Mouse (Mus musculus): ENCODE results near the gene Igf2r. TPM values are rescaled to one million over a fixed set of nuclear protein-coding genes. Genes with fewer than 3 reads are reported as not detected.

Gene Igf2r
- total RNA-seq, 2 experiments from 2014 or later: 24.9 to 25.6 TPM

DNA sequence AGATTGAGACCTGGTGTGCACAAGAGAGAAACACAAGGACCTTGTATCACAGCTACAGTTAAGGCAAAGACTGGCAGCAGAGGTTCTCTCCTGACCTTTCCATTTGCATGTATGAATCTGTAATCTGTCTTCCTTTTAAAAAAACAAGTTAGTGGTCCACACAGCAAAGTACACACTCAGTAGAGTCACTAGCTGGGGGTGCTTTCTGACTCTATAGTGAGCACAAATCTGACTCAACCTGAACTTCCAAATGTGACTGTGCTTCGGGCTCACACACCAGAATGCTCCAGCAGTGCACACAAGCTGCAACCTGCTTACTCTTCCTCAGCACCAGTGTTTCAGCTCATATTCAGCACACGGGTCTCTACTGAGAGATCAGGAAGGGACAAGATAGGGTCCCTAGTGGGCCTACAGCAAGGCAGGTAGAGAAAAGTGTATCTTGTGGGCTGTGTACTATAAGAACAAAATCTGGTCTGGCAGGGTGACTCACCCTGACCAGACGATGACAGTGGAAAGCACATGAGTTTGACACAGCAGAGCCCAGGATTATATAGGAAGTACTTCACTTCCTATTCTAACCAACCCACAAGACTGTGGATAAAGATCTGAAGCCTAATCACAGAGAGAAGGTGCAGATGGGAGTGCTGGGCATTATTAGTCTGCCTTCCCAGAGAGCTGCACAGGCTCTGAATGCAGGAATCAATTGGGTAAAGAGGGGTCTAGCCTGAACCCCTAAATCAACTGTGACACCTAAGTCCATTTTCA, 15.0 kb downstream of the Igf2r start:
- intact Hi-C loops (cut with DNase I): no loop called here
- DNase-seq (ENCODE audit: extremely low spot score in 1 of 2, low spot score in 2 of 2): no peak

DNA sequence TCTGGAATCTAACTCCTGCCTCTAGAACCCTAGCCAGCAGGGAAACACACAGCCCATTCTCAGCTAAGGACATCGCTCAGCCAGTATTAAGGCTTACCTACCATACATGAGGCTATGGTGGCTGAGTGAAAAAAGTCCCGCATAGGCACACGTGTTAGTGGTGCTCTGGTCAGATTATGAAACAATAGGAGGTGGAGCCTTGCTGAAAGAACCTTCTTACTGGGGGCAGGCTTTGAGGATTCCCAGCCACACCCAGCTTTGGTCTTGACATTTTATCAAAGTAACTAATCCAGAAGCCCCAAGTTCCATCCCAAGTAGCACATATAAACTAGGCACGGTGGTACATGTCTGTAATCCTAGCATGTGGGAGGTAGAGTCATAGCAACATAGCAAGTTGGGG, 16.4 kb downstream of the Igf2r start:
- DNase-seq (ENCODE audit: extremely low spot score in 1 of 2, low spot score in 2 of 2): no peak
- intact Hi-C loops (cut with DNase I): no loop called here

DNA sequence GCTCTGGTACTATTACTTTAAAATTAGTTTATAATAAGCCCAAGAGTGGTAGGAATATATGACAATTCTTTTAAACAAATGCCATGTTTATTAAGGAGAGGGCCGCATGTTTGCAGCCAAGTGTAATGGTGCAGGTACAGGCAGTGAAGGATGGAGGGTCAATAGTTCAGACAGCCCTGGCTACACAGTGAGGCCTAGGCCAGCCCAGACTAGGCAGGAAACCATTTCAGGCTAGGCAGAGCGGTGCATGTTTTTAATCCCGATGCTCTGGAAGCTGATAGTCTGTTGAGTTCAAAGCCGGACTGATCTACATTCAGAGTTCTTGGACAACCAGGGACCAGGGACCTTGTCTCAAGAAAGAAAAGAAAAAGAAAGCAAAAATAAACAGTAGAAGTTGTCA, 17.8 kb downstream of the Igf2r start:
- DNase-seq (ENCODE audit: extremely low spot score in 1 of 2, low spot score in 2 of 2): no peak
- intact Hi-C loops (cut with DNase I): no loop called here

DNA sequence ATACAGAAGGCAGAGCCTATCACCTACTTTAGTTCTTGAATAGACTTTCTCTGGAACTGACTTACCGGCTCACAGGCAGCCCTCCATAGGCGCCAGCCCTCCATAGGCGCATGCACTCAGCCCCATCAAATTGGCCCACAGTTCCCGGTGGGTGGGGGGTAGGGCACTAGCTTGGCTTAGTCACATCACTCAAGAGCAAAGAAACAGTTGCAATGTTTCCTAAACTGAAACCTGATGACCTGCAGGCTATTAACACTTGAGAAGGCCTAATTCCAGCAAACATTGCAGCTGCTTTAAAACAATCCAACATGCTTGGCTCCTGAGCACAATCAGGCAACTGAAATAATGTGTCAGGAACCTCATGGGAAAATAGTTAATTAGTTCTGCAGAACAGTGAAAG, 18.2 kb downstream of the Igf2r start:
- no peak for DNase-seq (ENCODE audit: extremely low spot score in 1 of 2, low spot score in 2 of 2)
- intact Hi-C loops (cut with DNase I): no loop called here

DNA sequence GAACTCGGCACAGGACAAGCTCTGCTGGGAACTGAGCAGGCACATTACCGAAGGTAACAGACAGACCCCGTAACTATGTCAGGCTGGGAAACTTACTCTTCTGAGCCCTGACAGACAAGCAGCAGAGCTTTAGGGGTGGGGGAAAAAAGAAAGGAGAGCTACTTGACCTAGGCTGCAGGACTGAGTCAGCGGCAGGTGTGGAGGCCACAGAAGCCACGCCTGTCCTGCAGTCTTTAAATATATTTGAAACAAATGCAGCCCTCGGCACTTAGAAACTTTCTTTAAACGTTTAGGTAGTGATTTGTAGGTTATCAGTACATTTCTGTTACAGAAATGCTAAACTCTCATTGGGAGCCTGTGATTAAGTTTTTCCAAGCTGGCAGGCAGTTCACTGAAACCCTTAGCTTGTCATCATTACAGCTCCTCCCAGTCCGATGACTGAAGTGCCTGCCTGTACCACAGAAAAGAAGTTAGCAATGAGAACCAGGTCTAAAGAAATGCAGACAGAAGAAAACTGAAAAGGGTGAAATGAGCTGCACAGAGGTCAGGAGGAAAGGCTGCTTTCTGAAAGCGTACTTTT, 18.8 kb downstream of the Igf2r start:
- DNase-seq (ENCODE audit: extremely low spot score in 1 of 2, low spot score in 2 of 2): no peak
- intact Hi-C loops (cut with DNase I): no loop called here

DNA sequence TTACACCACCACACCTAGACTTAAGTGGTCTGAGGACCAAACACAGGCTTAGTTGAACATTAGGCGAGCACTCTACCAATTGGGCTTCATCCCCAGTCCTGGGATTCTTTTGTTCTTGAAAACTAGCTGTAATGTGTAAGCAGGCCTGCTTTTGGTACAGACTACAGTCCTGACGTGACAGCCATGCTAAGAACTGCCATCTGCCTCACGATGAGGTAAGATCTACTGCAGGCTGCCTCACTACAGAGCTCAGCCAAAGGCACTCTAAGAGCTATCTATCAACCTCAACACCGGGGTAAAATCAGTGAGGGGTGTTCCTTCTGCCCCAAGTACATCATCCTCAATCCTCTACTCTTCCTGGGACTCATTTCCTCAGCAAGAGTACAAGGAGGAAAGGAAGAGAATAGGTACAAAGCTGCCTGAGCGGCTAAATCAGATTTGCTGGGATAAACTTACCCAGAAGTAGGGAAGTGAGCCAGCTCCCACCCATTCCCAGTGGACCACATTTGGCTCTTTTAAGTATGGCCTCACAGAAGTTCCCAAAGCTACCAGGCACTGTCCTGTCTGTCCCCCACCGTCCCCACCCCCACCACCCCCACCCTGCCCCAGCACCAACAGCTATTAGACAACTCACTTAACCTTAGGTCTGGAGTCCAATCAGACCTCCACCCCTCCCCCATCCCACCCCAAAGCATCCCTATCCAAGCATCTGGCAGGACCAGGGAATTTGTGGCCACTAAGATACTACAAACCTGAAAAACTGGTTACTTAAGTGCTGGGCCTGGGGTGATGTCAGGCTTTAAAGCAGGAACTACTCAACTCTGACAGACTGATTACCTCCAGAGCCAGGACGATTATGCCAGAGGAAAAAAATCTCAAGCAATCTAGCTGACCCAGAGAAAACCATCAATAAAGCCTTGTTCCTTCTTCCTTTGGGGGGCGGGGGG, 19.8 kb downstream of the Igf2r start:
- DNase-seq (ENCODE audit: extremely low spot score in 1 of 2, low spot score in 2 of 2): no peak
- intact Hi-C loops (cut with DNase I): no loop called here

DNA sequence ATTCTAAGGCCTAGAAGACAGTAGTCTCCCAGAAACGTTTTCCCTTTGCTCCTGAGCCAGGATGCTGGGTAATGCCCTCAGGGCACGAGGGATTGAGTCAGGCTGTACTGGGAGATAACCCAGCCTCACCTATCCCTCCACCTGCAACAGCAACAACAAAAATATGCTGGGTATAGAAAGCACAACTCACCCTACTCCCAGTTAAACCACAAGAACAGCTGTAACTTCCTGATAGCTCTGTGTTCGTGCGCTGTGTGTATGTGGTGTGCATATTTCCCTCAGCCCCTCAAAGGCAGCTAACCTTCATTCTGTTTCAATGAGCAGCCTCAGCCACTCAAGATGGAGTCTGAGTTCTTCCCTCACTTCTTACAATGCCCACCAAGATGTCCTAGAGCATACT, 23.7 kb downstream of the Igf2r start:
- intact Hi-C loops (cut with DNase I): no loop called here
- DNase-seq (ENCODE audit: extremely low spot score in 1 of 2, low spot score in 2 of 2): no peak

DNA sequence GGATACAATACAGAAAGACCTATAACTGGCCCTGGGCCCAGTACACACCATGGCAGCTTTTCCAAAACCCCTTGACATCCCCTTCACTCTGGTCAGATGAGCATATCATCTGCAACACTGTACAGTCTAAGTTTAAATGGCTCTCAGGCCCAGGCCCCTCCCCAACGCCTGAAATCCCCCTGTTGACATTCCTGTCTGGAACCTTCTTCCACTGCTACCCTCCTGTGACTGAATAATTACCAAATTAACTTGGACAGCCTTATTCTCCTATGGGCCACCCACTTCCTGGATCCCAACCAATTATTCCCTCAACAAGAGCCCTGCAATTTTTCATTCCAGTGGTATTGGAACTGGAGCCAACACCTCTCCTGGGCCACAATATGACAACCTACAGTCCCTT, 25.4 kb downstream of the Igf2r start:
- DNase-seq (ENCODE audit: extremely low spot score in 1 of 2, low spot score in 2 of 2): no peak
- intact Hi-C loops (cut with DNase I): no loop called here

DNA sequence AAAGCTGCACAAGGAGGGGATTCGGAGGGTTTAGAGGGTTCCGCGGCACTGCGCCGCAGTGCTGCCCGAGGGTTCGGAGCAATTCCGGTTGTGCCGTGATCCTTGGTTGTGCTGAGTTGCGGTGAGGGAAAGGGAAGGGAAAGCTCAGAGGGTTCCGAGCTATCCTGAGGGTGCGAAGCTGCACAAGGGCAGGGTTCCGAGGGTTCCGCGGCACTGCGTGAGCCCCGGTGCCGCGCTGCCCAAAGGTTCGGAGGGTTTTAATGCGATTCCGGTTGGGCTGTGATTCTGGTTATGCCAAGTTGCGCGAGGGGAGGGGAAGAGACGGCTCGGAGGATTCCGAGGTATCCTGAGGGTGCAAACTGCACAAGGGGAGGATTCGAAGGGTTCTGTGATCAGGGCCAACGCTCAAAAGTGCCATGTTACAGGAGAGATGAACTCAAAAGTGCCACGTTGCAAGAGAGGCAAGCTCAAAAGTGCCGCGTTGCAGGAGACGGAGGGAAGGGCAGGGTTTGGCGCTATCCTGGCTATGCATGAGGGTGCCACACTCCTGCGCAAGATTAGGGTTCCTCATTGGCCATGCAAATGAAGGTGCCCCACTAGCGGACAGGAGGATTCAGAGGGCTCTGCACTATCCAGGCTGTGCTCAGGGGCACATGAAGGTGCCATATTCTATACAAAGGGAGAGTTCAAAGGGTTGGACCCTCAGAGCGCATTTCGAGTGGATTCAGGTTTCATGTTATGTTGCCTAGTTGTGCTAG, 27.1 kb downstream of the Igf2r start:
- intact Hi-C loops (cut with DNase I): no loop called here
- DNase-seq (ENCODE audit: extremely low spot score in 1 of 2, low spot score in 2 of 2): no peak

DNA sequence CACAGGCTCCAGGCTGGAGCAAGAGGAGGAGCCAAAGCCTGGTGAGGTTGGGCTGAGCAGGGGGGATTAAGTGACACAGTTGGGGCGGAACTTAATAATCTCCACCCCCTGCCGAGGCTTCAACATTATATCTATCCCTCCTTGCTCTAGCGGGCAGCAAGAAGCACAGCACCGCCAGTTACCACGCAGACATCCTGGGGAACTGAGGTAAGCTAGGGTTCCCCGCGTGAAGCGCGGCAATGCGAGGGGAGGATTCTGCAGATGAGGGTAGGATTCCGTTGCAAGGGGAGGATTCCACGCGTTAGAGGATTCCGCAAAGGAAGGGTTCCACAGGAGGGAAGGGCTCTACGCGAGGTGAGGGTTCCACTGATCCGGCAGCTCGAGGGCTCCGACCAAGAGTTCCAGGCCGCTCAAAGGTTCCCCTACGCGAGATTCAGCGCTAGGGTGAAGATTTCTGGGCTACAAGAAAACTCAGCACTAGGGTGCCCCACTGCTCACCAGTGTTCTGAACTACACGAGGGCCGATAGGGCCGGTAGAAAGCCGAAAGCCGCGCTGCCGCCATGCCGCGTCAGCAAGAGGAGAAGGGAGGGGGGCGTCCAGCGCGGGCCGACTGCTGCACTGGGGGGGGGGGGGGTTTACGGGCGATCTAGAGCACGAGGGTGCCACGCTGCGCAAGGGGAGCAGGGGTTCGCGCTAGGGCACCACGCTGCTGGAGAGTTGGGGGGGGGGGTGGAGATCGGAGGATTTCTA, 28.1 kb downstream of the Igf2r start:
- intact Hi-C loops (cut with DNase I): no loop called here

DNA sequence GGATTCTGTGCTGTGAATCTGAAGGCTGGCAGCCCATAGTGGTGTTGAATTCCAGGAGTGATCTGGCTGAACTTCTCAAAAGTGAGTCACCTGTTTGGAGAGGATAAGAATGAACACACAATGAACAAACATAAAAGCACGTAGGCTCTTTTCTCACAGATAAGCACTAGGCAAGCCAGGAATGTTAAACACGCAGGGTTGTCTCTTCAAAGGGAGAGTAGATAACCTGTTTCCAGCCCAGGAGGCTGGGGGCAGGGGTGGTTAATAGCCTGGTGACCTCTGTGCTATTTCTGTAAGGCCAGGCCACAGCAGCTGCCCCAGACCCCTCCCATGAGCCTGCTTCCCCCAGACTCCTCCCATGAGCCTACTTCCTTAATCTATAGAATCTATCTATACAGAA, 29.1 kb downstream of the Igf2r start:
- DNase-seq (ENCODE audit: extremely low spot score in 1 of 2, low spot score in 2 of 2): no peak
- intact Hi-C loops (cut with DNase I): no loop called here

More for the DNA sequence above, 28.1 kb downstream of the Igf2r start:
- peak; percentile 38 to 74 for DNase-seq (ENCODE audit: extremely low spot score in 1 of 2, low spot score in 2 of 2)

DNA sequence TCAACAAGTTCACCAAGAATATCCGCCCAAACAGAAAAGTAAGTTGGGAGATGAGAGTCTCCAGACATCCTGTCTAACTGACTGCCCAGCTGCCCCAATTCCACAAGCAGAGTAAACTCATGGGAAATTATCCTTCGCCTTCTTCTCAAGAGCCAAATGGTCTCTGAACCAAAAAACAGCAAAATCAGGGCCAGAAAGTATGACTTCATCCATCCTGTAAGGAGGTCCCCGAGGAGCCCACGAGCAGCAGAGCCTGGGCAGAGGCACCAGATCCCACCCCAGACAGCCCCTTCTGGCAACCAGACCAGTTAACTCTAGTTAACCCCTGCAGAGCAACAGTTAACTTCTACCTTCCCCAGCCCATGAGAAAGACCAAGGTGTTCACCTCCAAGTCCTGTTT, 29.9 kb downstream of the Igf2r start:
- DNase-seq (ENCODE audit: extremely low spot score in 1 of 2, low spot score in 2 of 2): no peak
- intact Hi-C loops (cut with DNase I): no loop called here

DNA sequence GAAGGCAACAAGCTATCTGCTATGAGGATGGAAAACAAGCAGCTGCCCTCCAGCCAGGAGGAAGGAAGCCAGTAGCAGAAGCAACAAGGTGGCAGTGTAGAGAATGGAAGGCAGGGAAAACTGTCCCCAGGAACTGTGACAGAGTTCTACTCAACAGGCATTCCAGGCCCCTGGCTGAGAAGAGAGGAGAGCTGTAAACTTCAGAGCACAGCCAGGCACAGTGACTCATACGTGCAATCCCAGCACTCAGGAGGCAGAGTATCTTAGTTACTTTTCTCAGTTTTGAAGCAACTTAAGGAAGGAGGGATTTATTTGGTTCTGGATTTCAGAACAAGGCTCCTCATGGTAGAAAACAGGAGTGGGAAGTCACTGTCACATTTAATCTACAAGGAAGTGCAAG, 31.5 kb downstream of the Igf2r start:
- intact Hi-C loops (cut with DNase I): no loop called here
- DNase-seq (ENCODE audit: extremely low spot score in 1 of 2, low spot score in 2 of 2): no peak

DNA sequence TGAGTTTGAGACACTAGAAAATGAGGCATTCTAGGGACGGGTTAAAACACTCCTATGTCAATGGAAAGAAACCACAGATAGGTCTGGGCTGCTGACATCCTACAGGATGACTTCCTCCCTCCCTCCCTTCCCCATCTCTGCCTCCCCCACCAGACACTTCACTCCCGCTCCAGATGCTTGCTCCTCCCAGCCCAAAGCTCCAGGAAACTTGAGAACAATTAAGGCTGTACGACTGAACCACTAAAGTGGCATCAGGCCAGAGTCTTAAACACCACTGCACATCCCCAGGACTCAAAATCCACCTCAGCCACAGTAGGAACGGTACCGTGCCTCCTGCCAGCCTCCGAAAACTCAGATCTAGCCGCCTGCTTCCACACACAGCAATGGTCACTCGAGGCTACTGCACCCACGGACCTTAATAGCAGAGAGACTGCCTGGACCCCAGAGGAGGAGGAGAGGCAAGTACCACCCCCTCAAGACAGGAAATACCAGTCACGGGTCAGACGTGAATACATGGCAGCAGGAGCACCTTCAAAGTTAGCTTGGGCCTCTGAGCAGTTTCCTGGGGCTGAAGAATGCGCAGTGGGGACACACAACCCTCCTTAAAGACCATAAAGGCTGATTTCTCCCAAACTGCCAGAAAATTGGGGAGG, 35.1 kb downstream of the Igf2r start:
- DNase-seq (ENCODE audit: extremely low spot score in 1 of 2, low spot score in 2 of 2): no peak
- intact Hi-C loops (cut with DNase I): no loop called here

DNA sequence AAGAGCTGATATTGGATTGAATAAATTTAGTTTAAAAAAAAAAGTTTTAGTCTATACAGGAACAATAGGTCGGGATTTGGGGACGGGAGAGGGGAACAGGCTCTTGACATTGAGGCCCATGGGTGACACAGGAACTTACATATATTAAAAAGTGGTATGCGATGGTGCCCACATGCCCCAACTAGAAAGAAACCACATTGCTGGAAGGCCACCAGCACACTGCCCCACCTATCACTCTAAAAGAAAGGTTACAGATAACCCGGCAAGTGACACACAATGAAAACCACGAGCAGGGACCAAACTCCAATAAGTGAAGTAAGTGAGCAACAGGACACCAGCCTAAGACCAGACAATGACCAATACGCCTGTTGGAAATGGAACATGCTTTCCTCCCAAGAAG, 36.3 kb downstream of the Igf2r start:
- intact Hi-C loops (cut with DNase I): no loop called here

DNA sequence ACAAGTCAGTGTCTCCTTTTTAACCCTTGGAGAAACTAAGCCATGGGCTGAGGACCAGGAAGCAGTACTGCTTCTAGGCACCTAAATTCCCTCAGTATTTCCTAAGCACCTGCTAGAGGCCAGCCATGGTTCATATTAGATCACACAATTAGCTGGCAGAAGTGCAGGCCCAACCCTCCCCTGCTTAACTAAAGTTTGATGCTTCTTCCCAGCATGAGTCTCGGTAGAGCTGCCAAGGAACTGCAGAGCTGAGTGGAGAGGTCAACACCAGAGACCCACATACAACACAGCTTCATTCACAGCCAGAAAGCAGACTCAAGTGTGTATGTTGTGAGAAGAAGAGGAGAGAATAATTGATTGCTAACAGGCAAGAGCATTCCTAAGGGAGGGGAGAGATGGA, 40.9 kb downstream of the Igf2r start:
- intact Hi-C loops (cut with DNase I): no loop called here

More for the DNA sequence above, 36.3 kb downstream of the Igf2r start:
- DNase-seq (ENCODE audit: extremely low spot score in 1 of 2, low spot score in 2 of 2): no peak

DNA sequence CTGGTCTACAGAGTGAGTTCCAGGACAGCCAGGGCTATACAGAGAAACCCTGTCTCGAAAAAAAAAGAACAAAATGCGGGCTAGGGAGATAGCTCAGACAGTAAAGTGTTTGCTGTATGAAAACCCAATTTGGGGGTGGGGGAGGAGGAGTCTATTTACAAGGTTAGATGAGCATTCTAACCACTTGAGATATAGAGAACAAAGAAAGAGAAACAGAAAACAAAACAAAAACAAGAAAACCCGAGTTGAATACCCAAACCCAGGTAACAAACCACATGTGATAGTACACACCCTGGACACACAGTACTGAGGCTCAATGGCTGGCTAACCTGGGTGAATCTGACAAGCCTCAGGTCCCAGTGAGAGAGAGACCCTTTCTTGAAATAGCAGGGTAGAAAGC, 41.7 kb downstream of the Igf2r start:
- DNase-seq (ENCODE audit: extremely low spot score in 1 of 2, low spot score in 2 of 2): no peak
- intact Hi-C loops (cut with DNase I): no loop called here

More for the DNA sequence above, 40.9 kb downstream of the Igf2r start:
- no peak for DNase-seq (ENCODE audit: extremely low spot score in 1 of 2, low spot score in 2 of 2)

DNA sequence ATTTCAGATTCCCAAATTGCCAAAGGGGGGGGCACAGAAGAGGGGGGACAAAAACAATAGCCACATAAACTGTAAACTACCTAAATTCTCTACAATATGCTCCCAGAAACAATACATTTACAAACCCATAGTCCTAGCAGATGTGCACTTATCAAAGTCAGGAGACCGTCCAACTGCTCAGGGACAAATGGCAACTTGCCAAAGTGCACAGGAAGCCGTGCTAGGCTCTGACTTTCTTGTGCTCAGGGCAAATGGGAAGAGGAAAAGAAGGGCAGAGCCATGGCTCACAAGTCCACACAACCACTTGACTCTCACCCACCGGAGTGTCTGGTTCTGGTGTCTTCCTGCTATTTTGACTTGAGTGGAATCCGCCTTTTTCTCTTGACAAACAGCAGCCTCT, 43.6 kb downstream of the Igf2r start:
- intact Hi-C loops (cut with DNase I): no loop called here
- DNase-seq (ENCODE audit: extremely low spot score in 1 of 2, low spot score in 2 of 2): peak in 1 of 2 experiments; percentile 60

Measured in left cerebral cortex, postnatal 10 days (tissue).